Mouse (Mus musculus): ENCODE measurements around the gene Spata4. TPM values are rescaled to one million over a fixed set of nuclear protein-coding genes. Genes with fewer than 3 reads are reported as not detected.

Gene Spata4
- total and polyA plus RNA-seq, 2 experiments = not detected

DNA sequence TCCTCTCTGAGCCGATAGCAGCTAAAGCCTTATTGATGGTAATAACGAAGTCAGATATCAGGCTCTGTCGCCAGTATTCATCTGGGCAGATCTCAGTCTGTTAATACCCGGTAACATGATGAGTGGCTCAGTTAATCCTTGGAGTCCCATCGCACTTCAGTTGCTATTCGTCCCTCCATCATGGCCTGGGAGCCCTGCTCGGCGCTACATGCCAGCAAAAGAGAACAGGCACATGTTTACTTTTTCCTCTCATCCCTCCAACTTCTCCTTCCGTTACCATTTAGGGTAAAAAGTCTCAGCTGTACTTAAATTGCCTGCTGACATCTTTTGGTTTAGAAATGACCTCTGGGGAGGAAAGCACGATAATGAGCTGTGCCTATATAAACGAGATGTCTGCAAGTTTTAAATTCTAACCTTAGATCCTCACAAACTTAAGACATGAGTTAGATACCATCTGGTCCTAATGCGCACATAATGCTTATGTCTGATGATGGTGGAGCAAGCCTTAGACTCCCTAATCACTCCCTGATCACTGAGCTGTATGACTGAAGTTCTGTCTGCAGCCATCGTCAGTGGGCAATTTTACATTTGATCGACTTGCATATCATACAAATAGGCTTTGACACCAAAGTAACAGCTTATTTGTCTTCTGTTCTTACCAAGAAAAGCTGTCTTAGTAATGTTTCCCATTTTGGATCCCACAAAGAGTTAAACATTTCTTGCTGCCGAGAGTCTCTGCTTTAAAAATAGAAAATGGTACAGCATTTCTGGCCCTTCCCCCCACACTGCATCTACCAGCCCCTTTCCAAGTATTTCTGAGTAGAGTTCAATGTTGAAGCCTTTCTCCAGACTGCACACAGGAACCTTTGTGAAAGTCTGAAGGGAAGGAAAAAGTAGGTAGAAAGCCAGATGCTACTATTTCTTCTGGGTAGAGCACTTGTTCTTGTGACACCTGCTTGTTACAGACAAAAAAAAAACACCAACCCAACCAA, 29.7 kb upstream of the Spata4 start:
- Histone ChIP-seq H3K4me1 (ENCODE audit: control insufficient read depth, insufficient read depth, low read length) (no peaks in the 10 kb centered on the region), H3K27me3 (ENCODE audit: control insufficient read depth, insufficient read depth, low read length) (no peaks in the 10 kb centered on the region), H3K27ac (replicated peaks; ENCODE audit: insufficient read depth, low read depth, low read length) (no peak overlapping the region), H3K4me3 (ENCODE audit: insufficient read depth, low read depth, low read length) (no peak overlapping the region), H3K9ac (ENCODE audit: low read depth, low read length) (no peak overlapping the region), H3K79me2 (ENCODE audit: control insufficient read depth, insufficient read depth, low read length) (no peaks in the 10 kb centered on the region), H3K36me3 (ENCODE audit: control insufficient read depth, insufficient read depth, low read length) (no peaks in the 10 kb centered on the region)
- TF ChIP-seq CTCF (IDR thresholded peaks at IDR 0.05; ENCODE audit: low read depth, low read length) (no peak), POLR2A (IDR thresholded peaks at IDR 0.05; ENCODE audit: extremely low read depth, insufficient read depth, low read length) (no peak)
- no peak for DNase-seq (ENCODE audit: extremely low read depth, low read depth, low spot score)
- WGBS = 81% methylated on average over 15 of the region's 15 CpGs

DNA sequence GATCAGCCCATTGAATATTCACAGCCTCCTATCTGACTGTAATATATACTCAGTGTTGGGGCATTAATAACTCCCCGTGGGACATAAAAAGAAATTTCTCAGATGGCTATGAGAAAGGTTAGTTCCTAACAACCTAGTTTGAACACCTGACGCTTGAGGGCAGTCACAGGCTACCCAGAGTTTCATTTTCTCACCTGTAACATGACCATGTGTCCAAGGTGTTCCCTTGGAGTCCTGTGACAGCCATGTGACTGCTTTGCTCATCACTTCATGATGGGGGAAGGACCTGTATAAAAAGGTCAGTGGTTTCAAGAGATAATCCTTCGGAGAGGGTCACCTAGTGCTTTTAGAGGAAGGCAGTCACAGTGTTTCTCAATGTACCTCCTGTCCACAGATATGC, 19.1 kb upstream of the Spata4 start:
- no peak for TF ChIP-seq CTCF (IDR thresholded peaks at IDR 0.05; ENCODE audit: low read depth, low read length)
- TF ChIP-seq POLR2A (IDR thresholded peaks at IDR 0.05; ENCODE audit: extremely low read depth, insufficient read depth, low read length) = no peak
- DNase-seq (ENCODE audit: extremely low read depth, low read depth, low spot score) = no peak
- Histone ChIP-seq H3K79me2 (ENCODE audit: control insufficient read depth, insufficient read depth, low read length) (no peaks in the 10 kb centered on the region), H3K36me3 (ENCODE audit: control insufficient read depth, insufficient read depth, low read length) (no peaks in the 10 kb centered on the region), H3K27ac (replicated peaks; ENCODE audit: insufficient read depth, low read depth, low read length) (no peak overlapping the region), H3K4me3 (ENCODE audit: insufficient read depth, low read depth, low read length) (no peak overlapping the region), H3K27me3 (ENCODE audit: control insufficient read depth, insufficient read depth, low read length) (no peaks in the 10 kb centered on the region), H3K4me1 (ENCODE audit: control insufficient read depth, insufficient read depth, low read length) (no peaks in the 10 kb centered on the region), H3K9ac (ENCODE audit: low read depth, low read length) (no peak overlapping the region)
- WGBS = 77% methylated on average over 3 of the region's 3 CpGs

DNA sequence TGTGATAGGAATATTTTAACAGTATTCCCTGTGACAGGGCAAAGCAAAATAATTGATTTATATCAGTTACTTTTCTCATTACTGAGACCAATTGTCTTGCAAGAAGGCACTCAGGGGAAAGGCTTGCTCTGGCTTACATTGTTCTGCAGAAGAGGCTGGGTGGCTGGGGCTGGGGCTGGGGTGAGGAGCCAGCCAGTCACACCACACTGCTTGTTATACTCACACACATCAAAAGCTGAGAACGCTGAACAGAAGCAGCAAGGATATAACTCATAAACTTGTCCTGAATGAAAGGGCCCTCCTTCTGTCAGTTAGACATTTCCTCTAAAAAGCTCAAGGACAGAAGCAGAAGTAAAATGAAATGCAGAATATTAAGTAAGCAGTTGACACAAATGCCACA, 17.7 kb upstream of the Spata4 start:
- H3K27ac ChIP-seq (replicated peaks; ENCODE audit: insufficient read depth, low read depth, low read length) = no peak overlapping the region
- WGBS = 68% methylated on average over 1 of the region's 1 CpGs
- no peak for TF ChIP-seq POLR2A (IDR thresholded peaks at IDR 0.05; ENCODE audit: extremely low read depth, insufficient read depth, low read length)
- no peaks in the 10 kb centered on the region for H3K27me3 ChIP-seq (ENCODE audit: control insufficient read depth, insufficient read depth, low read length)
- H3K9ac ChIP-seq (ENCODE audit: low read depth, low read length) = no peak overlapping the region
- H3K4me1 ChIP-seq (ENCODE audit: control insufficient read depth, insufficient read depth, low read length) = no peaks in the 10 kb centered on the region
- H3K36me3 ChIP-seq (ENCODE audit: control insufficient read depth, insufficient read depth, low read length) = no peaks in the 10 kb centered on the region
- no peak overlapping the region for H3K4me3 ChIP-seq (ENCODE audit: insufficient read depth, low read depth, low read length)
- no peak for DNase-seq (ENCODE audit: extremely low read depth, low read depth, low spot score)
- H3K79me2 ChIP-seq (ENCODE audit: control insufficient read depth, insufficient read depth, low read length) = no peaks in the 10 kb centered on the region

DNA sequence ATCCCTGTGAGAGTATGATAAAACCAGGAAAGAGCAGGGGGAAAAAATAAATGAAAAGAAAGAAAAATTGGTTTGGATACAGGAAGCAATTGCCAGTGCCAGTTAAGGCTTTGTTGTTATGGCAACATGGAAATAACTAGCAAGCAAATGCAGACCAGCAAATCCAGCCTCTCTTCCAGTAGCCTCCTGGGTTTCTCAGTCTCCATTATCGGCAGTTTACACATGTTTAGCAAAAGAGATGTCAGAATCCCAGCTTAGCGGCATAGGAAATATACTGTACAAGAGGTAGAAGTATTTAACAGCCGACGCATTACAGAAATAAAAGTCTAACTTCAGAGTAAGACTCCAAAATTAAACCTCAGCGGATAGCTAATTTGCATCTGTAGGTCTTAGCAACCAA, 5.9 kb upstream of the Spata4 start:
- Histone ChIP-seq H3K4me1 (ENCODE audit: control insufficient read depth, insufficient read depth, low read length) (no peaks in the 10 kb centered on the region), H3K27ac (replicated peaks; ENCODE audit: insufficient read depth, low read depth, low read length) (no peak overlapping the region), H3K9ac (ENCODE audit: low read depth, low read length) (no peak overlapping the region), H3K36me3 (ENCODE audit: control insufficient read depth, insufficient read depth, low read length) (no peaks in the 10 kb centered on the region), H3K27me3 (ENCODE audit: control insufficient read depth, insufficient read depth, low read length) (no peaks in the 10 kb centered on the region), H3K79me2 (ENCODE audit: control insufficient read depth, insufficient read depth, low read length) (no peaks in the 10 kb centered on the region), H3K4me3 (ENCODE audit: insufficient read depth, low read depth, low read length) (no peak overlapping the region)
- no peak for DNase-seq (ENCODE audit: extremely low read depth, low read depth, low spot score)
- 92% methylated on average over 5 of the region's 5 CpGs for whole genome bisulfite sequencing
- TF ChIP-seq POLR2A (IDR thresholded peaks at IDR 0.05; ENCODE audit: extremely low read depth, insufficient read depth, low read length) (no peak), CTCF (IDR thresholded peaks at IDR 0.05; ENCODE audit: low read depth, low read length) (no peak)

DNA sequence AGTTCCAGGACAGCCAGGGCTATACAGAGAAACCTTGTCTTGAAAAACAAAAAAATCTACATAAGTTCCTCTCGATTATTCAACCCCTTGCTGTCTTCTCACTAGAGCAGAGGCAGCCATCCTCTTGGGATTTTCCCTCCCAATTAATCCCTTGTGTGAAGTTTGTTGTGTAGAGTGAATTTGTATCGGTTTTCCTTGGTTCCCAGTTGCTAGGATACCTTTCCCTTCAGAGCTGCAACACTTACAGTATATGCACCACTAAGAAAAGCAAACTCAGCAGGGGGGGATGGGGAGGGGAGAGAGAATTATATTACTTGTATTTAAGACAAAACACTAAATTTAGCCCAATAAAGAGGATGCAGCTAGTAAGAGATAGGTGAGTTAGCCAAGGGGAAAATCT, 4.5 kb upstream of the Spata4 start:
- Histone ChIP-seq H3K4me3 (ENCODE audit: insufficient read depth, low read depth, low read length) (no peak overlapping the region), H3K4me1 (ENCODE audit: control insufficient read depth, insufficient read depth, low read length) (no peaks in the 10 kb centered on the region; the same call in 1 of the 2 replicates), H3K27ac (replicated peaks; ENCODE audit: insufficient read depth, low read depth, low read length) (no peak overlapping the region), H3K9ac (ENCODE audit: low read depth, low read length) (no peak overlapping the region), H3K27me3 (ENCODE audit: control insufficient read depth, insufficient read depth, low read length) (peaks cover 3% of the 10 kb centered on the region), H3K36me3 (ENCODE audit: control insufficient read depth, insufficient read depth, low read length) (no peaks in the 10 kb centered on the region), H3K79me2 (ENCODE audit: control insufficient read depth, insufficient read depth, low read length) (no peaks in the 10 kb centered on the region)
- DNase-seq (ENCODE audit: extremely low read depth, low read depth, low spot score) = no peak
- 60% methylated on average over 2 of the region's 2 CpGs for whole genome bisulfite sequencing
- TF ChIP-seq POLR2A (IDR thresholded peaks at IDR 0.05; ENCODE audit: extremely low read depth, insufficient read depth, low read length) = no peak
- no peak for TF ChIP-seq CTCF (IDR thresholded peaks at IDR 0.05; ENCODE audit: low read depth, low read length)

DNA sequence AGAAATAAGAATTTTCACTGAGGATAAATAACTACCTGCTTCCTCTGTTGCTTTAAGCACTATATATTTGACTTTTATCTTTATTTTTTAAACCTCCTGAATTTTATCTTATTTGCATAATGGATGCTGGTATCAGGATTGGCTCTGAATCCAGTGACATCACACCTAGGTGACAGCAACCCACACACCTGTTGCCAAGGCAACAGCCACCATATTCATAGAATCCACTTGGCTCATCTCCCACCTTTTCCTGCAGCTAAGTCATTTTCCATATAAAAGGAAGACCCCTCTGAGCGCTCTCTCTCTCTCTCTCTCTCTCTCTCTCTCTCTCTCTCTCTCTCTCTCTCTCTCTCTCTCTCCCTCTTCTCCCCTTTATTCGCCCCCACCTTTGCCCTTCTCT, 3.6 kb upstream of the Spata4 start:
- WGBS = 85% methylated on average over 2 of the region's 2 CpGs

More for the DNA sequence above, 3.6 kb upstream of the Spata4 start:
- Histone ChIP-seq H3K27me3 (ENCODE audit: control insufficient read depth, insufficient read depth, low read length) (peaks cover 3% of the 10 kb centered on the region), H3K79me2 (ENCODE audit: control insufficient read depth, insufficient read depth, low read length) (no peaks in the 10 kb centered on the region), H3K4me1 (ENCODE audit: control insufficient read depth, insufficient read depth, low read length) (no peaks in the 10 kb centered on the region; the same call in 1 of the 2 replicates), H3K27ac (replicated peaks; ENCODE audit: insufficient read depth, low read depth, low read length) (no peak overlapping the region), H3K36me3 (ENCODE audit: control insufficient read depth, insufficient read depth, low read length) (no peaks in the 10 kb centered on the region), H3K4me3 (ENCODE audit: insufficient read depth, low read depth, low read length) (no peak overlapping the region), H3K9ac (ENCODE audit: low read depth, low read length) (no peak overlapping the region)
- TF ChIP-seq POLR2A (IDR thresholded peaks at IDR 0.05; ENCODE audit: extremely low read depth, insufficient read depth, low read length) = no peak
- no peak for TF ChIP-seq CTCF (IDR thresholded peaks at IDR 0.05; ENCODE audit: low read depth, low read length)
- no peak for DNase-seq (ENCODE audit: extremely low read depth, low read depth, low spot score)
